Mouse (Mus musculus) ES-Bruce4 (cell line): ENCODE data around the gene Cryba1. TPM values are rescaled to one million over a fixed set of nuclear protein-coding genes. Genes with fewer than 3 reads are reported as not detected.

ENCODE experiments used
- H3K27ac ChIP-seq: 2 replicates; pipeline ENCODE4 v1.5.1; 2012; ENCODE audit warnings: low read length, inconsistent platforms; ENCODE audit not compliant: insufficient read depth
- H3K27me3 ChIP-seq: 2 replicates; pipeline ENCODE4 v1.6.1; 2012; ENCODE audit warnings: mild to moderate bottlenecking, low read length, inconsistent platforms; ENCODE audit not compliant: control insufficient read depth, poor library complexity, insufficient read depth, severe bottlenecking
- H3K36me3 ChIP-seq: 2 replicates; pipeline ENCODE4 v1.6.1; 2012; ENCODE audit warnings: inconsistent platforms, mild to moderate bottlenecking, low read length, moderate library complexity; ENCODE audit not compliant: control insufficient read depth, poor library complexity, insufficient read depth, severe bottlenecking
- H3K4me1 ChIP-seq: one replicate; pipeline ENCODE4 v1.8.1; 2011; ENCODE audit warnings: low read length; ENCODE audit not compliant: control insufficient read depth, insufficient read depth
- H3K4me3 ChIP-seq: 2 replicates; pipeline ENCODE4 v1.5.1; 2011; ENCODE audit warnings: low read depth, mild to moderate bottlenecking, low read length
- H3K9ac ChIP-seq: 2 replicates; pipeline ENCODE4 v1.6.1; 2012; ENCODE audit warnings: low read depth, mild to moderate bottlenecking, inconsistent platforms; ENCODE audit not compliant: poor library complexity, severe bottlenecking
- H3K9me3 ChIP-seq: replicated peaks from 2 replicates; pipeline ENCODE4 v1.6.1; 2012; ENCODE audit warnings: mild to moderate bottlenecking, low read length, inconsistent platforms; ENCODE audit not compliant: control insufficient read depth, poor library complexity, insufficient read depth, severe bottlenecking
- CTCF ChIP-seq: IDR thresholded peaks from one replicate; pipeline ENCODE4 v1.8.1; 2011; ENCODE audit warnings: low read depth, low read length
- EP300 ChIP-seq: IDR thresholded peaks from 2 replicates; pipeline ENCODE4 v1.6.1; 2011; ENCODE audit warnings: low read depth, low read length; ENCODE audit not compliant: insufficient read depth
- POLR2A ChIP-seq: IDR thresholded peaks from one replicate; pipeline ENCODE4 v1.8.1; 2011; ENCODE audit warnings: low read length; ENCODE audit not compliant: insufficient read depth
- polyA plus RNA-seq: library from polyadenylated mRNA; stranded (reverse); fragments of >200 nt; gene quantifications from 2 replicates; pipeline ENCODE4 v1.2.4, GENCODE M21; 2011; ENCODE audit warnings: low read depth; ENCODE audit not compliant: missing spikeins, insufficient read depth, insufficient read length

Gene Cryba1
- polyA plus RNA-seq = not detected in 2 replicates

GRCm38 (mm10) chr11:77725183-77725582, at the start of gene Cryba1:
Cryba1 (minus strand) TSS chr11:77725283.
- Histone ChIP-seq H3K9me3 (no peaks in the 10 kb centered on the region), H3K4me1 (no peaks in the 10 kb centered on the region), H3K4me3 (no peak within 1 kb of the TSS), H3K36me3 (no peaks in the 10 kb centered on the region), H3K27me3 (no peaks in the 10 kb centered on the region), H3K9ac (no peak within 1 kb of the TSS), H3K27ac (no peak within 1 kb of the TSS)
- TF ChIP-seq POLR2A (no peak), EP300 (no peak), CTCF (no peak)

- Histone ChIP-seq H3K9me3 (no peaks in the 10 kb centered on the region), H3K9ac (no peak overlapping the region), H3K27ac (no peak overlapping the region), H3K4me3 (no peak overlapping the region), H3K27me3 (no peaks in the 10 kb centered on the region), H3K4me1 (peaks cover 5% of the 10 kb centered on the region), H3K36me3 (no peaks in the 10 kb centered on the region)
- no peak for TF ChIP-seq EP300
Measured at GRCm38 (mm10) chr11:77771879-77772713, 47.0 kb upstream of the Cryba1 start.

- Histone ChIP-seq H3K27me3 (no peaks in the 10 kb centered on the region), H3K36me3 (no peaks in the 10 kb centered on the region), H3K9ac (no peak overlapping the region), H3K4me1 (peaks cover 3% of the 10 kb centered on the region), H3K9me3 (no peaks in the 10 kb centered on the region), H3K4me3 (no peak overlapping the region), H3K27ac (no peak overlapping the region)
- TF ChIP-seq EP300 = no peak
- TF ChIP-seq POLR2A = no peak
- TF ChIP-seq CTCF = no peak
Measured at GRCm38 (mm10) chr11:77770346-77770745, 45.3 kb upstream of the Cryba1 start.

- Histone ChIP-seq H3K4me1 (peaks cover 3% of the 10 kb centered on the region), H3K27ac (no peak overlapping the region), H3K4me3 (no peak overlapping the region), H3K36me3 (no peaks in the 10 kb centered on the region), H3K9me3 (no peaks in the 10 kb centered on the region), H3K27me3 (no peaks in the 10 kb centered on the region), H3K9ac (no peak overlapping the region)
- TF ChIP-seq EP300 (no peak), CTCF (no peak), POLR2A (no peak)
Measured at GRCm38 (mm10) chr11:77769496-77769895, 44.4 kb upstream of the Cryba1 start.

- Histone ChIP-seq H3K4me1 (no peaks in the 10 kb centered on the region), H3K9ac (peak overlapping the region; percentile 51), H3K27ac (peak overlapping the region; percentile 50), H3K36me3 (no peaks in the 10 kb centered on the region), H3K27me3 (no peaks in the 10 kb centered on the region), H3K4me3 (peak overlapping the region; percentile 52), H3K9me3 (no peaks in the 10 kb centered on the region)
- TF ChIP-seq POLR2A (no peak), CTCF (peak; percentile 44), EP300 (peak; percentile 62; the same call in 1 of the 2 replicates)
Measured at GRCm38 (mm10) chr11:77766351-77767001, 41.4 kb upstream of the Cryba1 start.

- Histone ChIP-seq H3K27ac (peak overlapping the region; percentile 50), H3K9ac (0 out of 2 replicates have a peak overlapping the region, but pooled peaks have one; percentile 51), H3K36me3 (no peaks in the 10 kb centered on the region), H3K4me1 (no peaks in the 10 kb centered on the region), H3K4me3 (peak overlapping the region; percentile 29), H3K27me3 (no peaks in the 10 kb centered on the region), H3K9me3 (no peaks in the 10 kb centered on the region)
- TF ChIP-seq EP300 (peak; percentile 81), POLR2A (no peak)
Measured at GRCm38 (mm10) chr11:77765459-77765777, 40.3 kb upstream of the Cryba1 start.
